Mouse (Mus musculus): ENCODE results near the gene Dixdc1.

The Dixdc1 gene

DNA sequence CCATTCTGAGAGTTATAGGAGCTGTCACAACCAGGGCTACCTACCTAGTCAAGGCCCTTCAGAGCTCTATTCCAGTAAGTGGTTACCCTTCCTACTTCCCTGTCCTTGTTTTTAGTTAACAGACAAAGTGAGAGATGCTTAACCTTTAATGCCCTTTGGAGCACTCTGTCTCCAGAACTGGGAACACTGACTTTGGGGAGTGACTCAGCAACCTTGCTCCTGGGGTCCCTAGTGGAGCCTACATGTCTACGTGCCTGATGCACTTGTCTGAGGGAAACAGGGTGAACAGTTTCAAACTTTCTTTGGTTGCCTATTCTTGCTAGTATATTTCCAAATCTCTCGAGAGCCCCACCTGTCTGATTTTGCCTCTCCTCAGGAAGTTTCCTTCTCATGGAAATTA, 3.4 kb upstream of the Dixdc1 start:
- DNase-seq (ENCODE audit: low spot score): no peak

DNA sequence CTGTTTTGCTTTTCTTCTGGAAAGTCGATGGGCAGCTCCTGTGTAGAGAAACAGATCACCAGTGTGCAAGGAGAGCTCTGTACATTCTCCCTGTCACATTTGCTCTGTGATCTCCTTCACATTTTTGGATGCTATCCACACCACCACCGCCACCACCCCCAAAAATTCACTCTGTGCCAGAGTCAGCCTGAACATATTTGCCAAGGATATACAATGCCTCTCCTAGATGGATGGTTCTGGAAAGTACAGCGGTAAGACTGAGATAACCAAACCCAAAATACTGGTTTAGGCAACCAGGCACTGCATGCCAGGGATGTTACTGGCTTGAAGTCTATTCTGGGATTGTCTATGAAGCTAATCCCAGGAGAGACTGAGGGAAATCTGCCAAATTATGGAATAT, 2.9 kb upstream of the Dixdc1 start:
- no peak for DNase-seq (ENCODE audit: low spot score)

DNA sequence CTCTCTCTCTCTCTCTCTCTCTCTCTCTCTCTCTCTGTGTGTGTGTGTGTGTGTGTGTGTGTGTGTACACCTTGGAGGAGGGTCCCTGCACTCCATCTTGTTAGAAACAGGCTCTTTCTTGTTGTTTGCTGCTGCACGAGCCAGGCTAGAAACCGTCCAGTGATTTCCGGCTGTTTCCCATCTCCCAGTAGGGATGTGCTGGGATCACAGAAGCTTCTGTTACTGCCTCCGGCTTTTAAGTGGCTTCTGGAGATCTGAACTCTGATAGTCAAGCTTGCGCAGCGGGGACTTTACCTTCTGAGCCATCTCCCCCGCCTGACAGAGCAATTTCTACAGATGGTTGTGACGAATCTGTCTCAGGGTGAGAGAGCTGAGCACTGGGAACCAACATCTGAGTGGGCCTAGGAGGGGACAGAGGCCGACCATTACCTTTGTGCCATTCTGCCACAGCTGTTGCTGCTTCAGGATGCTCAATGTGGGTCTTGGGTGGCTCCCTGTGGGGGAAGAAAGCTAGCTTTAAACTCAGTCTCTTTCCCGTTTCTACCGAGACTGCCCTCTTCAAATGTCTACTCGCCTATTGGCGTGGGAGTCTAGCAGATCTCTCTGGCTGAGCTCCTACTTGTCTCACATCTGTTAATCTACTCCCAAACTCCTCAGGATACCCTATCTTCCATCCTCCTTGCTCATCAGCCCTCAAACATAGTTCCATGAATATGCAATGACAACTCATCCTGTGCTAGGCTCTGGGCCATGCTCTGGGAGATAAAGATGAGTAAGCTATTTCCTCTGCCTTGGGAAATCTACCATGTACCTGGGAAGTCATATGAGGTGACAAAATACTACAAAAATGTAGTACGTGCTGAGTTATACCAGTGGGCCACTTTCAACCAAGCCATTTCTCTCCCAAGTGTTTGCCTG, 1.8 kb upstream of the Dixdc1 start:
- DNase-seq (ENCODE audit: low spot score): no peak

GRCm38 (mm10) chr9:50734989-50735388, 4.3 kb downstream of the Dixdc1 start:
- DNase-seq (ENCODE audit: low spot score): peak; percentile 87

GRCm38 (mm10) chr9:50732560-50732959, 6.8 kb downstream of the Dixdc1 start:
- peak; percentile 7 for DNase-seq (ENCODE audit: low spot score)

DNA sequence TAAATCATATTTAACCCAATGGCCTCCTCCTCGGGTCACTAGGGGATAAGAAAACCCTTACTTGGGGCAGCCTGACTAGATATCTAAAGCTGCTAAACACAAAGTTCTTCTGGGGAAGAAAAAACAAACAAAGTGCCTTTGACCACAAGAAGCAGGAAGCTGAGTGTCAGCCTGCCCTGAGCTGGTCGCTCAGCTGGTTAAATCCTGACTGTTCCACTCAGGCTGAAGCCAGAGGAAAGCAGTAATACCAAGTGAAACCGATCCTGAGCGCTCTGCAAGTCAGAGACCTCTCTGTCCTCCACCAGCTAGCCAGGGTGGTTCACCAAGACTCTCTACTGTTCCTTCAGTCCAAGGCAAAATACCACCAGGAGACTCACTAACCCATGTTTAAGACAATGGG, 9.7 kb downstream of the Dixdc1 start:
- no peak for DNase-seq (ENCODE audit: low spot score)

GRCm38 (mm10) chr9:50727925-50728651, 11.2 kb downstream of the Dixdc1 start:
- DNase-seq (ENCODE audit: low spot score): peak; percentile 89

GRCm38 (mm10) chr9:50727171-50727924, 12.0 kb downstream of the Dixdc1 start:
- peak; percentile 45 for DNase-seq (ENCODE audit: low spot score)

DNA sequence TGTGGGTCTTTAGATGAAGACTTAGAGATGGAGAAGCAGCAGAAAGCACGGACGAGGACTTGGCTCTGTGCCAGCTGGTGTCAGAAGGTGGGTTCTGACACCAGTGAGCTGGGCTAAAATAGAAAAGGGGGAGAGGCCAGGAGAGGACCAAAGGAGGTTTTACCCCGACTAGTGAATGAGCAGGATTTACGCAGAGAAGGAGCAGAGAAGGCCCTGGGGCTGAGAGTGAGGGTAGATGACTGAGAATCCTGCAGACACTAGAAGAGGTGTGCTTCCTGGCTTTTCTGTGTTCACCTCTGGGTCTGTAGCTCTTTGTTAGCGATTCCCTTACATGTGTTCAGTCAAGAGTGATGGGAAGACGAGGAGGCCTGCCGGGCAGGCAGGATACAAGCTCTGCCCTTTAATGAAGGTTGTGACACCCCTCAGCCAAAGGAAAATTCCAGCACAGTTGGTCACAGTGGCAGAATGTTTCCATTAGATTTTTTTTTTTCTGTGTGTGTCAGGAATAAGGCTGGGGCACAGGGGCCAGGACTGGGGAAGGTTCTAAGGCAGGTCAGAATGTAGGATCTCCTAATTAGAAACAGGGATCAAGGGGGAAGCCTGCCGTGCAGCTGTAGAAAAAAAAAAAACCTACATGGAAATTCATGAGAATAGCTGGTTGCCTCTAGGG, 13.3 kb downstream of the Dixdc1 start:
- DNase-seq (ENCODE audit: low spot score): no peak

- peak; percentile 56 for DNase-seq (ENCODE audit: low spot score)
Measured at GRCm38 (mm10) chr9:50724661-50725330, 14.5 kb downstream of the Dixdc1 start.

GRCm38 (mm10) chr9:50724147-50724546, 15.2 kb downstream of the Dixdc1 start:
- no peak for DNase-seq (ENCODE audit: low spot score)

GRCm38 (mm10) chr9:50723406-50723805, 15.9 kb downstream of the Dixdc1 start:
- DNase-seq (ENCODE audit: low spot score): no peak

DNA sequence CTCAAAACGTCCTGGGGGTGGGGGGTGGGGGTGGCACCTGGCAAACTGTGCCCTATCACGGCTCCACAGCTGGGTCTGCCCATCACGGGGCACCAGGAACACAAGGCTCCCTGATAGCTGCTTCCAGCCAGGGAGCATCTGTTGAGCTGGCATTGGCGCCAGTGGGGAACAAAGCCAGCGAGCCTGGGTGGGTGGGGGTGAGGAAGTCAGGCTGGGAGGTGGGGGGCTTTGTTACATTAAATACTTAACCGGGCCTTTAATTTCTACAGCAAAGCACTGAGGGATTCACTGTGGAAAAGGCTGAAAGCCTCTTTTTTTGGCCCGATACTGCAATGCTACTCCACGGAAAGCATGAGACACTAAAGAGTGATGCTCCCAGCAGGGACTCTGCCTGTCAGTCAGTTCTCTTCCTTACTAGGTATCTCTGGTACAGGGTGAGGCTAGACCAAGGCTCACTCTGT, 16.8 kb downstream of the Dixdc1 start:
- no peak for DNase-seq (ENCODE audit: low spot score)

- no peak for DNase-seq (ENCODE audit: low spot score)
Measured at GRCm38 (mm10) chr9:50721061-50721460, 18.3 kb downstream of the Dixdc1 start.

- no peak for DNase-seq (ENCODE audit: low spot score)
Measured at GRCm38 (mm10) chr9:50718878-50719277, 20.4 kb downstream of the Dixdc1 start.

- no peak for DNase-seq (ENCODE audit: low spot score)
Measured at GRCm38 (mm10) chr9:50714188-50714587, 25.1 kb downstream of the Dixdc1 start.

DNA sequence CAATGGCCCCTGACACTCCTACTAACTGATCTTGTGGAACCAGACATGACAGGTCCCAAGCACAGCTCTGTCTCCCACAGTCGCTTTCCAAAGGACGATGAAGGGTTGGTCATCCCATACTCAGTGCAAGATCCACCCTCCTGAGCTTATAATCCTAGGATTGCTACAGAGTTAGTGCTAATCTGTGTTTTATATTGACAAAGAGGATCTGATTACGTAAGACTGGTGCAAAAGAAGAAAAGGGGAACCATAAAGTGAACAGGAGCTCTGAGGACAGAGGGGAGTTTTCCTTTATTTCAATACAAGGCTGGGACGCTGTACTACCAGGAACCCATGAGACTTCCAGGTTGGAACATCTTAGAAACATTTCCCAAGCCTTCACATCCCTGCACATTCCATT, 28.0 kb downstream of the Dixdc1 start:
- DNase-seq (ENCODE audit: low spot score): no peak

- peak; percentile 60 for DNase-seq (ENCODE audit: low spot score)
Measured at GRCm38 (mm10) chr9:50709108-50709507, 30.2 kb downstream of the Dixdc1 start.

- DNase-seq (ENCODE audit: low spot score): no peak
Measured at GRCm38 (mm10) chr9:50704907-50705306, 34.4 kb downstream of the Dixdc1 start.

DNA sequence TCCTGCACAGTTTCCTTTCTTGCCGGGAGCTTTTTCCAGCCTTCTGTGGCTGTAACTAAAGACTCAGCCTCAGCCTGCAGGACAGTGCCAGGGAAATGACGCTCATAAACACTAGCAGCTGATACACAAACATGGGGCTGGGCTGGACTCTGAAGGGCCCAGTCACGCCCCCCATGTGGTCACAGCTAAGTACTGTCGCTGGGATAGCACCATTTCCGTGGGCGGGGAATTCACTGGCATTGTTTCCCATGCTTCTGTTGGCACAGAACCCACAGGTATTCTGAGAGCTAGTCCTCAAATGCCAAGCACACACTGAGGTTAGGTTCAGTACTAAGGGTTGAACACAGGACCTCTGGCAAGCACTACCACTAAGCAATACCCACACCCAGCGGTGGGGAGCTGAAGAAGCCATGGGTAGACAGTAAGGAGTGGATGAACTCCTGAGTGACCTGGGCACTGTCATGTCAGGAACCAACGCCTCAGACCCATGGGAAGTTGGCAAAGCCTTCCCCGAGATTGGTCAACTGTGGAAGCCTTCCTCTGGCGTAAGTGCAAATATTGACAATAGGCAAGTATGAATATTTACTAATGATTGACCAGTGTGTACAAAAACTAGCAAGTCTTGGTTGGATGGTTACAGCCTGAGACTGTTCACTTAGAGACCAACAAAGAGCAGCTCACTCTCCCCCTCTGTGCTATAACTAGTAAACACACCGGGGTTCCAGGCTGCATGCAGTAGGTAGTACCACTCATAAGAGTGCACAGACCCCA, 38.2 kb downstream of the Dixdc1 start:
- DNase-seq (ENCODE audit: low spot score): peak; percentile 19
